Mouse (Mus musculus) adrenal gland, postnatal 36 days (tissue): ENCODE measurements at regions not wholly inside any gene's neighbourhood (a gene's known extent, or its start where the extent isn't known, plus 50 kb on each side); places are given as distances from the start of the nearest gene placed in this dataset.
"Not testable (repeated sequence)": the region's sequence is repeated elsewhere in the genome, so short reads cannot be mapped to it uniquely, and the experiment has no call there.

Experiments used
- DNase-seq, 2 experiments: peaks; one replicate each; pipeline ENCODE4 v3.0.0; 2021; ENCODE audit warnings: mixed read lengths in 1 of 2

DNA sequence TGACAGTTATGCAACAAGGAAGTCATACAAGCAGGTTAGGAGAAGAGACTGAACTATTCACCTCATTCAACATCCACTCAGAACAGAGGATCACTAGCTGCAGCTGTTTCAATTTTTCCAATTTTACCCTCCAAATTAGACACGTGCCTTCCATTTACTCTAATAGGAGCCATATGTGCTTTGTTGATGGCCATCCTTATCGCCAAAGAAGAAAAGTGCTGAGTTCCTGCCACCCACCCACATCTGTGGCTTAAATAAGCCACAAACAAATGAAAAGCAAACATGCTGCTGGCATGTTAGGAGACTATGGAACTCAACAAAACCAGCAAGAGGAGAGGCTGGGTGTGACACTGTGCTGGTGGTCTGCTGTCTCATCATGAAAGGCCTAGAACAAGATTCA, 1786.1 kb downstream of the 9330182O14Rik start:
- no peak for DNase-seq

DNA sequence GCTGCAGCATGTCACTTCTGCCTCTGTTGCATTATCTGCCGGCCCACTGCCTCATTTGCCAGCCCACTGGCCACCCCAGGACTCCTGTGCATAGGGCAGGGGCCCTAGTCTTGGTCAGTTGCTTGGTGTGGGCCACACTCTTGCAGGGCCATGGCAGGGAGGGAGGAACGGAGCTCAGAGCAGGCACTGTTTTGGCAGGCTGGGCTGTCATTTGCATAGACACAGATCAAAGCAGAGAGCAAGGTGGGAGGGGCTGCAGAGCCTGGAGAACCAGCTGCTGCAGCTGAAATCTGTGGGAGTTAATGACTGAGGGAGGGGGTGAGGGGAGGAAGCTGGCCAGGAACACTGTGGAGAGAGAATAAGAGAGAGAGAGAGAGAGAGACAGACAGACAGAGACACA, 1802.5 kb downstream of the 9330182O14Rik start:
- no peak for DNase-seq

DNA sequence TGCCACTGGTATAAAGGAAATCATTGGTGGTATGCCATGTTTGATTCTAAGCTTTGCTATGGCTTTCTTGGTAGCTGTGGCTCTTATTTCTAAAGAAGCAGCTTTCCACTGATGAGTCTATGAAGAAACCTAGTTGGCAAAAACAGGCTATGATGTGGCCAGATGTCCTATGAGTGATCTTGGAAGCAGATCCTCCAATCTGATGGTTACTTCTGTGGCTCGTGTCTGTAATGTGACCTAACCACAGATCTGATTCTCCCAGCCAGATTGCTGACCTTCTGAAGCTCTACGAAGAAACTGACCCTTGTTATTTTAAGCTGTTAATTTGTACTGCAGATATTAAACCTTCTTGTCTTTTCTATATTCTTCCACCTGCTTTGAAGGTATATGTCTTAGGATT, 1811.1 kb downstream of the 9330182O14Rik start:
- no peak for DNase-seq

DNA sequence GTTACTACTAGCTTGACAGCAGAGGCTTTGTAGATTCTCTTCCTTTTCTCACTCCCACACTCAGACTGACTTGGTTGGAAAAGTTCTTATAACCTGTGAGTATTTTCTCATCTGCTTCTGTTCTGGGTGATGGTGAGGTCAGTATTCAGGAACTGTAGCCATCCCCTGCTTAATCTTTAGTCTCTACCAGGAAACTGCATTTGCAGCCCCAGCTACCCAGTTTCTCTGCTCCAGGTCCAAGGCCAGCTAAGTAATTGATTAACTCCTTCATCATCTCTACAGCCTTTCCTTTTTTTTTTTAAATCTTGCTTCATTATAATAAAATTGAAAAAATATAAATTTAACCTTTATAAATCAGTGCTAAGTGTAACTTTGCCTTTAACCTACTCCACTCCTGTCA, 1813.7 kb downstream of the 9330182O14Rik start:
- DNase-seq = no peak

DNA sequence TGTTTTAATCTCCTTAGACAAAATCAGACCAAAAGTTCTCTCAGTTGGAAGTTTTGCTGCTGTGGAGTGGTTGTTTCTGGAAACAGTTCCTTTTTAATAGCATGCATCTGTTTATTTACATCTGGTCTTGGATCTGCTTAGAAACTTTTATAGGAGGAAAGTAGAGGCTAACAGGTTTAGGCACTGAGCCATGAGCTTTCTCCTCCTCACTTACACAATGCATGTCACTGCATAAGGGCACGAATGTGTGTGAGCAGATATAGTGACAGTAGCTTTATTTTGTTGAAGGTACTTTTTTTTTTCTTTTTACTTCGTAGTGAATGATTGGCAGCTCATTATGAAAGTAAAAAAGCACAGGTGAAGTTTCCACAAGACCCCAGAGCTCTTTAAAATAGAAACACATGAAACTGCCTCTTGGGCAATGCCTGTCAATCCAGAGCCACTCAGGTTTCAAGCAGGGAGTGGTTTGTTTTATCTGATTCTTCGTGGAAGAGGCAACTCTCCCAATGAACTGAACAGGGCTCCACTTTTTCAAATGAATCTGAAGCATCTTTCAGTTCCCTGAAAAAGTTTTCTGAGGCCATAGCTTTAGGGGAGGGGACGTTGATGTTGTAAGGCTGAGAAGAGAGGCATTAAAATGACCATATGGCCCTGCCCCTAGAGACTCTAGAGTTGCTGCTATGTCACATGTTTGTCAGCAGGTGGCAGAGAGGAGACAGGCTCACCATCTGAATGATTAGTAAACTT, 1814.4 kb downstream of the 9330182O14Rik start:
- DNase-seq = peak in 1 of 2 experiments; percentile 12

DNA sequence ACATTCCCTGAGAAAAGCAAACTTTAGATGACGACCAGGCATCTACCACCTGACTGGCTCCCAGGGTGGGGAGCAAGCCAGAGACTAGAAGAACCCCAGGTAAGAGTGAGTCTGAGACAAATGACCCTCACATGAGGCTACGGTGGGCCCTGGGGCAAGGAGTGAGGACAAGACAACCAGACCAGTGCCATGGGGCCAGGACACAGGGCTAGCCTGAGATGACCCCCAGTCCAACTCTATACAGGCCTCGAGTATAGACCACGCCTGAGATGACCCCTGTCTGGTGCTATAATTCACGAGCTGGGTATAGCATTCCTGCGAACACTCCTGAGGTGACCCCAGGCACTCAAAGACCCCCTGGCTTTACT, 1814.9 kb downstream of the 9330182O14Rik start:
- no peak for DNase-seq

DNA sequence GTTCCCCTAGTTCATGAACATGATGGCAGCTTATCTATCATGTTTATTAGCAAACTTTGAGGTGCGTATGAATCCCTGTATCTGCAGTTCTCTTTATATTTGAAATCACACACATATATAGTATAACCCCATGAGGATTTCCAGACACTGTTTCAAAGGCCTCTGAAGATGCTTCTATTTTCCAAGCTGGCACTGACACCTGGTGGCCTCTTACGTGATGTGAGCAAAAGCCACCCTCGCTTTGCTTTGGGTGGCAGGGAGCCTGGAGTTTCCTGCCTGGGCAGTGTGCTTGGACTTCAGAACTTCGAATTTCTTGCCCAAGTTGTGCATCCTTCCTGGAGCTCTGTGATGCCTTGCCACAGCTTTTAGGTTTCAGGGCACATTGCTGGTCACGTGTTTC, 1817.1 kb downstream of the 9330182O14Rik start:
- DNase-seq = peak; percentile 46 to 55

DNA sequence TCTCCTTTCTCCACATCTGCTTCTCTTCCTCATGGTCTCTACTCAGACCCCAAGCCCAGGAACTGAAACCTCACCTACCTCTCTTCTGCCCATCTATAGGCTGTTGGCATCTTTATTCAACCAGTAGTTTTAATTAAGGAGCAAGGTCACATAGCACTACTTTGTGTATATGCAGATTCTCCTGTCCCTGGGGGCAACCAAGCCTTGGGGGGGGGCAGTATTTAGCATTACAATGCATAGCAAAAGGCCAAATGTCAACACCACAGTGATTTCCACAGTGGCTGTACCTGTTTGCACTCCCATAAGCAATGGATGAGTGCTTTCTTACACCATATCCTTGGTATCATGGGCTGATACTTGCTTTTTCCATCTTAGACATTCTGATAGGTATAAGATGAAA, 1826.4 kb downstream of the 9330182O14Rik start:
- no peak for DNase-seq

DNA sequence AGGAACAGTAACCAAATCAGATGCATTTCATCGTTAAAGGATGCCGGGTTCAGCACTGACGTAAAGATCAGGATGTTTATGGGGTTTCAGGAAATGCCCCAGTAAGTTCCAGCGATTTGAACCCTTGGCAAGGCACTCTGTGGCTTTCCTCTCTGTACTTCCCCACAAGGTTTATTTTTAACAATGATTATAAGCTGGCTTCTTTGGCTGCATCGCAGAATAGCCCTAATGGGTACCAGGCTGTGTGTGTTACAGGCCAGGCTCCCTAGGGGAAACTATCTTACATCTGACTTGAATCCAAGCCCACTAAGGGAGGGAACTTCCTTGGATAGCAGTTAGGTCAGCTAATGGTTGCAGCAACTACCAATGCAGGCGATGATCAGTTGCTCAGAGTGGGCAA, 1836.7 kb downstream of the 9330182O14Rik start:
- DNase-seq = no peak

DNA sequence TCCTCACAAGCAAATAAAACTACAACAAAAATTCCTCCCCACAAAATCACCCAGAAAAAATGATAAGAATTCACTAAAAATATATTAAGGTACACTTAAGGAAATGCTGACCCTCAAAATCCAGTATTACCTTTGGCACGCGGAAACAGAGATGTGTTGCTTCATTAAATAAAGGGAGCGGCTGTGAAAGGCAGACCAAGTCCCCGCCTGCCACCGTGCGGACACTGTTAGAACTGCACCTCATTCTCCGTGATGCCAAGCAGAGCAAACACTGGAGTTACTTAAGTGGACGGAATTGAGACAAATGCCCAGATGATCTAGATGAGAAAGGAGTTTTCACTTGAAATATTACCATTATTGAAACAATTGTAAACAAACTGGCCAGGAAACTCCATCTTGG, 1839.1 kb downstream of the 9330182O14Rik start:
- DNase-seq = peak; percentile 88 to 89

DNA sequence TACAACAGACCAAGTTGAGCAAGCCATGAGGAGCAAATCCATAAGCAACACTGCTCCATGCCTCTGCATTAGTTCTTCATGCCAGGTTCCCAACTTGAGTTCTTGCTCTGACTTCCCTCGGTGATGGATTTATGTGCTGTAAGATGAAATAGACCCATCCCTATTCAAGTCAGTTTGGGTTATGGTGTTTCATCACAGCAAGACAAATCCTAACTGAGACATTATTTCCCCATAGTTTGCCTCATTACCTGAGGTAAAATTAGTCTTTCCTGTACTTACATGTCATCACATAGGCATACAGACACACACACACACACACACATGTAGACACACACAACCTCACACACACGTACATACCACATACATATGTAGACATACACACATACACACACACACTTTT, 1843.0 kb downstream of the 9330182O14Rik start:
- no peak for DNase-seq

DNA sequence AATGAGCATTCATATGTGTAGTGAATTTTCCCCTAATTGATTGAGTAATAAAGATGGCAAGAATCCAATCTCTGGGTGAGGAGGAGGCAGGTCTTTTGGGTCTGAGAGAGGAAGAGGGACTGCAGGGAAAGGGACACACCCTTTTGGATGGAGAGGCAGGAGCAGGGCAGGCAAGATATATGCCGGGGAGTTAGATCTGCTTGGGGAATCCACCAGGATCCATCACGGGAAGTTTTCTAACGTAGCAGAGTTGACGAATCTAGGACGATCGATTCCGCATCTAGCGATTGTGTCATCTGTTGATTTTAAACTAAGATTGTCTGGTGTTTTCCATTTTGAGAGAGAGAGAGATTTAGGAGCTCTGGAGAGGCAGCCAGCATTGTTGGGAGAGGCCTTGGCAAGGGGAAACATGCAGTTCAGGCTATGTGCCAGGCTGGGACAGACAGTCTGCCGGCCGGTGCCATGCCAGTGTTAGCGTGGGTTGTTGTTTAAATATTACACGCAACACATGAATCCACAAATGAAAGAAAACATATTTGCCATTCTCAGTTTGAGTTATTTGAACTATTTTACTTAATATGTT, 1843.6 kb downstream of the 9330182O14Rik start:
- DNase-seq = peak; percentile 2 to 10

DNA sequence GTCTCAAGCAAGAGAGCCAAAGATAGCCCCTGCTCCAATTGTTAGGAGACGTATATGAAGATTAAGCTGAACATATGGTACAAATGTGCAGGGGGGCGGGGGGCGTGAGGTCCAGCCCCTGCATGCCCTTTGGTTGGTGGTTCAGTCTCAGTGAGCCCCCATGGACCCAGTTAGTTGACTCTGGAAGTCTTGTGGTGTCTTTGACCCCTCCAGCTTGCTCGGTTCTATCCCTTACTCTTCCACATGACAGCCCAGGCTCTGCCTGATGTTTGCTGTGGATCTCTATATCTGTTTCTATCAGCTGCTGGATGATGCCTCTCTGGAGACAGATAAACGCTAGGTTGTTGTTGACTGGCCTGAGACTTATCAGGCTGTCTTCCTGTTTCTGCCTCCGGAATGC, 1849.1 kb downstream of the 9330182O14Rik start:
- no peak for DNase-seq

DNA sequence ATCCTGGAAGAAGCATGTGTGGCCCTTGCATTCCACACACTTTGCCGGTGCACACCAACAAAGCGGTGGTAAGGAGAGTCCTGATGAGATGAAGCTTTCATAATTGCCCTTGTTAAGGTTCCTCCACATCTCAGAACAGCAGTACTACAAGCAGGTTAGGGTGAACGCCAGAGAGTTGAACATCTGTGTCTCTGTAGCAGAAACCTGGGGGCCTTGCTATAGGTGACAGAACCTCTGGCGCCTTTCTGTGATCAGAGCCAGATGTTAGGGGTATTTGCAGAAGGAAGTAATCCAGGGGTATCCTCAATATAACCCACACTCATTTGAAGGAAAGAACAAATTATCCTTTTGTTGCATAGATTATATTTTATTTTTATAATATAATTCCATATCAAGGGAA, 1850.1 kb downstream of the 9330182O14Rik start:
- no peak for DNase-seq

DNA sequence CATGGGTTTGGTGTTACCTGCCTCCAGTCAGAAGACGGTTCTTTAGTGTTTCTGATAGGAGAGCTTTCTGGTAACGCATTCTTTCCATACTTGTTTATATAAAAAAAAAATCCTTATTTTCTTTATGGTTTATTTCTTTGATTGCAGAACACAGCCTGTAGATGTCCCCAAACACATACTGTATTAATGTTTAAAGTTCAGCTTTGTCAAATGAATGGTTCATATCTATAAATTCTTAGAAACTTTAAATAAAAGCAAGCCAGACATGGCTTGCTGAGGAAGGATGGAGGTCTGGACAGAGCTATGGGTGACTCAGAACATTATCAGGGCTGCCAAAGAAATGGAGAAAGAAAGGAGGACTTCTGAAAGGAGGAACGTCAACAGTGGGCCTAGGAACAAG, 1852.1 kb downstream of the 9330182O14Rik start:
- no peak for DNase-seq

DNA sequence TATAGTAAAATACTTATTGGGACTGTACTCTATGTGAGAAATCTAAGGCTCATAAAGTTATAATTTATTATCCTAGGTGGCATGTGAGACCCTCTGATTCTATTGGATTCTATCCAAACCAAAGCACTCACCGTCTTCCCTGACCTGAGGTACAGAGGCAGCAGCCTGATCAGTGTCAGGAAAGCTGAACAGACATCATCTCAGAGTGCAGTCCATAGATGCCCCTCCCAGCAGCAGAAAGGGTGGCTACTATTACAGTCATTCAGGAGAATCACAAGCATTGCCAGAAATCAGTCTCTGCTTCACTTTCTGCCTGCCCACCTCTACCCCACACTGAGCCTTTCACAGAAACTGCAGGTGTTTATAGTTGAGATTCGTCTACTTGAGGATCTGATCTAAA, 1854.9 kb downstream of the 9330182O14Rik start:
- DNase-seq = no peak

DNA sequence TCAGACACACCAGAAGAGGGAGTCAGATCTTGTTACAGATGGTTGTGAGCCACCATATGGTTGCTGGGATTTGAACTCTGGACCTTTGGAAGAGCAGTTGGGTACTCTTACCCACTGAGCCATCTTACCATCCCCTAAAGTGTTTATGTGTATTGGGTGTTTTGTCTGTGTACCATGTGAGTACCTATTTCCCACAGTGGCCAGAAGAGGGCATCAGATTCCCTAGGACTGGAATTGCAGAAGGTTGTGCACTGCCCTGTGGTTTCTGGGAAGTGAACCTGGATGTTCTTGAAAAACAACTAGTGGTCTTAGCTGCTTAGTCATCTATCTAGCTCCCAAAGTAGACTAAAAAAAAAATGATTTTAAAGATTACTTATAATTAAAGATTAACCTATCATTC, 1857.7 kb downstream of the 9330182O14Rik start:
- DNase-seq = no peak

DNA sequence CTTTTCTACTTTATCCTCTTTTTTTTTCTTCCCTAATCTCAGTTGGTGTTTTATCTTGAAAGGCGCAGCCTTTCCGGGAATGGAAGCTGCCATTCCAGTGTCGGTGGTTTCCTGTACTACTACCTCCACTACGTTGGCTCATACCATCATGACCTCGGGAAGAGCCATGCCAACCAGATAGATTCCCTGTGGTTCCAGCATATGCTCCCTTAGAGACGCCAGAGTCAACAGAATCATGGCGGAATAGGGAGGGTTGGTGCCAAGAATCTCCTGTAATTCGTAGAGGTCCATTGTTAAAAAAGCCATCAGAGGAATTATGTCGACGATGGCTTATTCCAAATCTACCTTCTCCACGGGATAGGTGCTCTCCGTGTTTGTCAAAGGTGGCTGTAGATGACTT, 1898.1 kb downstream of the 9330182O14Rik start:
- not testable (repeated sequence) for DNase-seq

DNA sequence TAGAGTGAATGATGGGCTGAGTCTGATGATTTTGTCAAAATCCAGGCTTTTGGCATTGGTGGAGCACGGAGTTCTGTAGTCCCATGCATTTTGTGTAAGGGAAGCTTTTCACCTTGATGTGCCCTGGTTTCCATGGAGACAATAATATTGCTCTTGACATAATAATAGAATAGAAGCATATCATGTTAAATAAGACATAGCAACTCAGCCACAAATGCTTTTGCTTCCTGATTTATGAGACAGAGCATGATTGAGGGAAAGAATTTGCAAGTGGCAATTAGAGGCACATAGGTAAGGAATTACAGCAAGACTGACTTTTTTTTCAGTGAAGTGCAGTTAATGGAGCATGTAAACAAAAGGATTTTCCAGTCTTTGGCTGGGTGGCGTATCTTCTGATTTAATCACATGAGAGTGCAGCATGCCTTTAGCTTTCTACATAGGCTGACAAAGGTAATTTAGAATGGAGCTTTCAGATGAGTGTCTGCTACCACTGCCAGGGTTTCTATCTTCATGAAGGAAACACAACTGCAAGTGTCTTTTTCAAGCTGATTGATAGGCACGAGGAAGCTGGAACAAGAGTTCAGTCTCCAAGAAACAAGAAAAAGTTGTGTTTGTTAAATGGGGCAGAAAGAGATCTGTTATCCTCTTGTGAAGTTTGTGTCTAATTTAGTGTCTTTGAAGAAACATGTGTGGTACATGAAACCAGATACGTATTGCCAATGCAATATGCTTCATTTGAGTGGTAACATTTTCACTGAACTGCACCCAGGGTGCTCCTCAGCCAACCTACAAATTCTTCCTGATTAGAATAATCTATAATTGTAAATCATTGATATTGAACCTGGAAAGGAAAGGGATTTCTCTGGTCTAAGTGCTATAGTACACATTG, 1913.2 kb downstream of the 9330182O14Rik start:
- DNase-seq = no peak

DNA sequence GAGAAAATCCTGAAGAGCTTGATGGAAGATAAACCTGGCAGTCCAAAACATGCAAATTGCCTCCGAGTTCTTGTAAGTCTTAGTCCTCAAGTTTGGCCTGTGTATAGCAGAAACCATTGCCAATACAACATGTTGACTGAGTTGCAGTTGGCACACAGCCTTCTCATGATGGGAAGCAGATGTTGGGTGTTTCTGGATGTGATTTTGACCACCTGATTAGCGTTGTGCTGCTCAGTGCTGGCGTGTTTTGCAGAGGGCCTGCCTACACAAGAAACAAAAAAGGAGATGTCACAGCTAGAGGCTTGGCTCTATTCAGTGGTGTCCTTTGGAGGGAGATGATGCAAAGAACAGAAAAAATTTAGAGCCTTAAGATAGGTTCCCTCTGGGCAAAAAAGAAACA, 1922.6 kb downstream of the 9330182O14Rik start:
- DNase-seq = no peak

DNA sequence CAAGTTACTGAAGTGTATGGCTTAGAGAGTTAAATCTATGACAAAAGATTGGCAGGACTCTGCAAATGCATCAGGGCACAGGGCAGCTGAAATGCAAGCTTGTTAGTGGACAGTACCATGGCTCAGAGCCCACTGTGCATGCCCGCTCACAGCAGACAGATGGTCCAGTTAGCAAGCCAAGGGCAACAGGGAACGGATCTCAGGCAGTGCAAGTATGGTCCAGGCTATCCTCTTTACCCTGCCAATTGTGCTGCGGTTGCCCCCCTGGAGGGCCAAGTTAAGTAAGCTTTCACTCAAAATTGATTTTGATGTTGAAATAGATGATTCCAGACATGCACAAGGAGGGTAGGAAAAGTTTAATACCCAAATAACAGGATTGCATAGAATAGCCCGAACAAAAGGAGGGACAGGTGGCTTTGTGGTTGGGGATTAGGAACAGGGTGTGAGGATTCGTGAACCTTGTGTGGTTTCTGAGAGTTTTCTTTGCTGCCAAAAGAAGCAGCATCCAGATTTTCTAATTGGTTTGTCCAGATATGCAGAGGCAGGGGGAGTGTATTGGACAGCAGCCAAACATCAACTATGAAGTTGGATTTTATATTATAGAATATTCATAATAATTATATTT, 1934.2 kb downstream of the 9330182O14Rik start:
- no peak for DNase-seq

DNA sequence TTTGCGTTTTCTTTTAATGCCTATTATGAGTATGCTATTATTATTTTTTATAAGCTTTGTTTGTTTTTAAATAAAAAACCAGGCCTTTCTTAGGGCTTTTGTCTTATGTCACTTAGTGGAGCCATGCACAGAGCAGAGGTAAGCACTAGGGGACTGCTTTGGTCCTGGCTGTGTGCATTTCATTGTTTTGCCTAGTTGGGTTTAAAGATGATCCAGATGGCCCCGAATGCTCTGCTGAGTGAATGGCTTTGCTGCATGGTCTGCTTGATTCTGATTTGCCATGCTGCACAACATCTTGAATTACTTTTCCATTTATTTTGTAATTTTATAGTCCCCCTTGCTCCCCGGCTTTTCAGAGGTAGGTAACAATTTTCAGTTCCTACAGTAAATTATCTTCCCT, 1934.9 kb downstream of the 9330182O14Rik start:
- DNase-seq = no peak

DNA sequence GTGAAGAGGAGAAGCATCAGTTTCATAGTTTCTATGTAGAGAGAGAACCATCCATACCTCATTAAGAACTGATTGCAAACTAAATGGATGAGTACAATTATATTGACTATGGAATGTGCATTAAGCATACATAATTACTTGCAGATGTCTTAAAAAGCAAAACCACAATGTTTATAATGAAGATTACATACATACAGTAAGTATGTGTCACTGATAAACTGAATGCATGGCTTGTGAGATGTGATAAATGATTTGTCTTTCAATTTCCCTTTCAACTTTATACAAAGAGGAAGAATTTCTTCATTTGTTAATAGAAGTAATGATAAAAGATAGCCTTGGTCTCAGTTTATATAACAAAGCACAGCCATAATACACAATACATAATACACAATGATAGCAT, 1939.3 kb downstream of the 9330182O14Rik start:
- no peak for DNase-seq
